Mouse (Mus musculus): ENCODE results near the gene Barx2. TPM values are rescaled to one million over a fixed set of nuclear protein-coding genes. Genes with fewer than 3 reads are reported as not detected.

Barx2 gene
- polyA plus RNA-seq, 1 experiment from 2014 or later = not detected

- H3K4me2 ChIP-seq (ENCODE audit: low read depth, low read length) = no peak overlapping the region
- no peaks in the 10 kb centered on the region for H3K4me1 ChIP-seq (ENCODE audit: insufficient read depth)
- H3K36me3 ChIP-seq (replicated peaks; ENCODE audit: insufficient read depth, low read length) = no peaks in the 10 kb centered on the region
- no peak overlapping the region for H3K4me3 ChIP-seq (ENCODE audit: low read depth, low read length)
- DNase-seq (no peak), ATAC-seq (no peak)
- H3K9ac ChIP-seq (replicated peaks) = no peak overlapping the region
- WGBS (ENCODE audit: insufficient replicate concordance) = 80% methylated on average over 7 of the region's 7 CpGs
- H3K9me3 ChIP-seq (ENCODE audit: low read length) = no peaks in the 10 kb centered on the region
- TF ChIP-seq EP300 (IDR thresholded peaks at IDR 0.05; ENCODE audit: low read depth) (no peak), CTCF (IDR thresholded peaks at IDR 0.05; ENCODE audit: low read depth) (no peak)
- no peak overlapping the region for H3K27ac ChIP-seq (ENCODE audit: low read depth)
- no peaks in the 10 kb centered on the region for H3K27me3 ChIP-seq (ENCODE audit: insufficient read depth, low read length)
Observed at GRCm38 (mm10) chr9:31849387-31849786, 63.9 kb downstream of the Barx2 start.

- H3K9me3 ChIP-seq (ENCODE audit: low read length) = no peaks in the 10 kb centered on the region
- H3K9ac ChIP-seq (replicated peaks) = no peak overlapping the region
- no peak for ATAC-seq
- DNase-seq = no peak
- H3K4me3 ChIP-seq (ENCODE audit: low read depth, low read length) = no peak overlapping the region
- H3K27me3 ChIP-seq (ENCODE audit: insufficient read depth, low read length) = no peaks in the 10 kb centered on the region
- no peaks in the 10 kb centered on the region for H3K36me3 ChIP-seq (replicated peaks; ENCODE audit: insufficient read depth, low read length)
- TF ChIP-seq CTCF (IDR thresholded peaks at IDR 0.05; ENCODE audit: low read depth) (no peak), EP300 (IDR thresholded peaks at IDR 0.05; ENCODE audit: low read depth) (no peak)
- no peak overlapping the region for H3K27ac ChIP-seq (ENCODE audit: low read depth)
- no peak overlapping the region for H3K4me2 ChIP-seq (ENCODE audit: low read depth, low read length)
- no peaks in the 10 kb centered on the region for H3K4me1 ChIP-seq (ENCODE audit: insufficient read depth)
- WGBS (ENCODE audit: insufficient replicate concordance) = 74% methylated on average over 5 of the region's 5 CpGs
Observed at GRCm38 (mm10) chr9:31844614-31845013, 68.6 kb downstream of the Barx2 start.

GRCm38 (mm10) chr9:31841108-31841815 lies 72.0 kb downstream of the Barx2 start:
- Histone ChIP-seq H3K27me3 (ENCODE audit: insufficient read depth, low read length) (no peaks in the 10 kb centered on the region), H3K4me2 (ENCODE audit: low read depth, low read length) (no peak overlapping the region), H3K27ac (ENCODE audit: low read depth) (no peak overlapping the region), H3K36me3 (replicated peaks; ENCODE audit: insufficient read depth, low read length) (no peaks in the 10 kb centered on the region), H3K4me1 (ENCODE audit: insufficient read depth) (no peaks in the 10 kb centered on the region), H3K4me3 (ENCODE audit: low read depth, low read length) (no peak overlapping the region), H3K9ac (replicated peaks) (no peak overlapping the region), H3K9me3 (ENCODE audit: low read length) (no peaks in the 10 kb centered on the region)
- DNase-seq (no peak), ATAC-seq (no peak)
- WGBS (ENCODE audit: insufficient replicate concordance) = 53% methylated on average over 10 of the region's 10 CpGs
- TF ChIP-seq EP300 (IDR thresholded peaks at IDR 0.05; ENCODE audit: low read depth) (no peak), CTCF (IDR thresholded peaks at IDR 0.05; ENCODE audit: low read depth) (no peak)

- DNase-seq (no peak), ATAC-seq (no peak)
- no peaks in the 10 kb centered on the region for H3K27me3 ChIP-seq (ENCODE audit: insufficient read depth, low read length)
- no peak overlapping the region for H3K4me3 ChIP-seq (ENCODE audit: low read depth, low read length)
- H3K36me3 ChIP-seq (replicated peaks; ENCODE audit: insufficient read depth, low read length) = no peaks in the 10 kb centered on the region
- H3K4me1 ChIP-seq (ENCODE audit: insufficient read depth) = no peaks in the 10 kb centered on the region
- WGBS (ENCODE audit: insufficient replicate concordance) = 78% methylated on average over 4 of the region's 4 CpGs
- no peak overlapping the region for H3K9ac ChIP-seq (replicated peaks)
- no peak overlapping the region for H3K27ac ChIP-seq (ENCODE audit: low read depth)
- H3K4me2 ChIP-seq (ENCODE audit: low read depth, low read length) = no peak overlapping the region
- TF ChIP-seq CTCF (IDR thresholded peaks at IDR 0.05; ENCODE audit: low read depth) = no peak
- TF ChIP-seq EP300 (IDR thresholded peaks at IDR 0.05; ENCODE audit: low read depth) = no peak
- no peaks in the 10 kb centered on the region for H3K9me3 ChIP-seq (ENCODE audit: low read length)
Observed at GRCm38 (mm10) chr9:31840571-31840970, 72.7 kb downstream of the Barx2 start.

GRCm38 (mm10) chr9:31840037-31840436 lies 73.2 kb downstream of the Barx2 start:
- no peak overlapping the region for H3K4me3 ChIP-seq (ENCODE audit: low read depth, low read length)
- DNase-seq (no peak), ATAC-seq (no peak)
- no peaks in the 10 kb centered on the region for H3K36me3 ChIP-seq (replicated peaks; ENCODE audit: insufficient read depth, low read length)
- no peak overlapping the region for H3K9ac ChIP-seq (replicated peaks)
- H3K27ac ChIP-seq (ENCODE audit: low read depth) = no peak overlapping the region
- no peaks in the 10 kb centered on the region for H3K4me1 ChIP-seq (ENCODE audit: insufficient read depth)
- no peaks in the 10 kb centered on the region for H3K9me3 ChIP-seq (ENCODE audit: low read length)
- H3K27me3 ChIP-seq (ENCODE audit: insufficient read depth, low read length) = no peaks in the 10 kb centered on the region
- H3K4me2 ChIP-seq (ENCODE audit: low read depth, low read length) = no peak overlapping the region
- WGBS (ENCODE audit: insufficient replicate concordance) = 82% methylated on average over 3 of the region's 3 CpGs
- no peak for TF ChIP-seq EP300 (IDR thresholded peaks at IDR 0.05; ENCODE audit: low read depth)
- no peak for TF ChIP-seq CTCF (IDR thresholded peaks at IDR 0.05; ENCODE audit: low read depth)

GRCm38 (mm10) chr9:31839106-31840027 lies 73.9 kb downstream of the Barx2 start:
- 57% methylated on average over 15 of the region's 15 CpGs for WGBS (ENCODE audit: insufficient replicate concordance)

More at GRCm38 (mm10) chr9:31839106-31840027, 73.9 kb downstream of the Barx2 start:
- no peaks in the 10 kb centered on the region for H3K4me1 ChIP-seq (ENCODE audit: insufficient read depth)
- no peak overlapping the region for H3K4me3 ChIP-seq (ENCODE audit: low read depth, low read length)
- H3K36me3 ChIP-seq (replicated peaks; ENCODE audit: insufficient read depth, low read length) = no peaks in the 10 kb centered on the region
- H3K9me3 ChIP-seq (ENCODE audit: low read length) = no peaks in the 10 kb centered on the region
- H3K4me2 ChIP-seq (ENCODE audit: low read depth, low read length) = no peak overlapping the region
- TF ChIP-seq EP300 (IDR thresholded peaks at IDR 0.05; ENCODE audit: low read depth) (no peak), CTCF (IDR thresholded peaks at IDR 0.05; ENCODE audit: low read depth) (no peak)
- no peaks in the 10 kb centered on the region for H3K27me3 ChIP-seq (ENCODE audit: insufficient read depth, low read length)
- DNase-seq (no peak), ATAC-seq (no peak)
- H3K9ac ChIP-seq (replicated peaks) = no peak overlapping the region
- no peak overlapping the region for H3K27ac ChIP-seq (ENCODE audit: low read depth)

All from liver, postnatal 0 days (tissue).